15 mouse cellular contexts compared by ENCODE assay signal in the genomic region with DNA sequence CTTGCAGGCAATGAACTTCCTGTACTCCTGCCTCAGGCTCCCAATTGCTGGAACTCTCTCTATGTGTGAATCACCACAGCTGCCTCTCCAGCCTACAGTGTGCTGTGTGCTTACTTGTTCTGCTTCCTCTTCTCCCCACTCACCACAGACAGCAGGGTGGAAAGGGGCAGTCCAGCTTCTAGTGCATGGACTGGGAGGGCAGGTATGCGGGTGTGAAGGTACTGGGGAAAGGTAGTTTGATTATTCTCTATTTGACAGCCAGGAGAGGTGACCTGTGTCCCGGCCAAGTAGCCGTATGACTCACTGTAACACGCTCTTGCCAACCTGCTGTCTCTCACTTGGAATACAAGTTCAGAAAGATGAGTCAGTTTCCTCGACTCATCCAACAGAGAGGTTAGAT. TPM values are rescaled to one million over a fixed set of nuclear protein-coding genes. Genes with fewer than 3 reads are reported as not detected.
DNase-seq lines count a peak whose midpoint lies in the region; ATAC-seq lines count a peak whose summit lies in the region.
"Had no signal": no experiment of that assay in that cellular context is flagged by ENCODE, and none has a peak within 500 bp of the region (broad histone marks: within the 10 kb centered on the region; RNA-seq: fewer than 3 reads in every experiment).

No protein-coding gene starts in this region.

- peak overlapping the region; percentile 4; the same call in 1 of the 2 replicates for H3K9ac ChIP-seq in liver, embryonic 13.5 days
- no peak overlapping the region for H3K9ac ChIP-seq in liver, embryonic 15.5 days
- no peak overlapping the region for H3K9ac ChIP-seq in stomach, embryonic 16.5 days (ENCODE audit: low read length)
- H3K9ac ChIP-seq: embryonic facial prominence, embryonic 13.5 days had no signal

- peaks cover 38% of the 10 kb centered on the region for H3K4me1 ChIP-seq in liver, embryonic 13.5 days (replicated peaks)
- peaks cover 38% of the 10 kb centered on the region for H3K4me1 ChIP-seq in liver, embryonic 15.5 days (replicated peaks)
- peaks cover 5% of the 10 kb centered on the region; the same call in 1 of the 2 replicates for H3K4me1 ChIP-seq in stomach, embryonic 16.5 days (ENCODE audit: control insufficient read depth, insufficient read depth, low read length)

- 71% methylated on average over 5 of the region's 5 CpGs for WGBS in liver, embryonic 13.5 days (ENCODE audit: insufficient replicate concordance)
- 68% methylated on average over 5 of the region's 5 CpGs for WGBS in liver, embryonic 15.5 days (ENCODE audit: insufficient replicate concordance)
- WGBS in stomach, embryonic 16.5 days: 59% methylated on average over 5 of the region's 5 CpGs

- H3K4me2 ChIP-seq in liver, embryonic 13.5 days: no peak overlapping the region
- H3K4me2 ChIP-seq in liver, embryonic 15.5 days: no peak overlapping the region
- H3K4me2 ChIP-seq in stomach, embryonic 16.5 days (ENCODE audit: low read depth, low read length): no peak overlapping the region
- H3K4me2 ChIP-seq: embryonic facial prominence, embryonic 13.5 days had no signal

- H3K27ac ChIP-seq in liver, embryonic 13.5 days: peak overlapping the region; percentile 87
- H3K27ac ChIP-seq in liver, embryonic 15.5 days (replicated peaks): peak overlapping the region; percentile 90
- H3K27ac ChIP-seq in stomach, embryonic 16.5 days (ENCODE audit: low read length): peak overlapping the region; percentile 94
- H3K27ac ChIP-seq: embryonic facial prominence, embryonic 13.5 days; hindbrain, embryonic 10.5 days had no signal

- no peaks in the 10 kb centered on the region for H3K9me3 ChIP-seq in liver, embryonic 13.5 days (replicated peaks)
- no peaks in the 10 kb centered on the region for H3K9me3 ChIP-seq in liver, embryonic 15.5 days (replicated peaks)
- no peaks in the 10 kb centered on the region for H3K9me3 ChIP-seq in stomach, embryonic 16.5 days (replicated peaks; ENCODE audit: control insufficient read depth, low read length)
- H3K9me3 ChIP-seq: embryonic facial prominence, embryonic 13.5 days; hindbrain, embryonic 10.5 days had no signal

- H3K36me3 ChIP-seq in liver, embryonic 13.5 days: no peaks in the 10 kb centered on the region
- H3K36me3 ChIP-seq in liver, embryonic 15.5 days (replicated peaks): no peaks in the 10 kb centered on the region
- H3K36me3 ChIP-seq in stomach, embryonic 16.5 days (ENCODE audit: control insufficient read depth, insufficient read depth, low read length): no peaks in the 10 kb centered on the region
- H3K36me3 ChIP-seq: embryonic facial prominence, embryonic 13.5 days; hindbrain, embryonic 10.5 days had no signal

- no peak overlapping the region for H3K4me3 ChIP-seq in liver, embryonic 13.5 days (replicated peaks)
- no peak overlapping the region for H3K4me3 ChIP-seq in liver, embryonic 15.5 days (replicated peaks)
- H3K4me3 ChIP-seq in stomach, embryonic 16.5 days (replicated peaks; ENCODE audit: low read length): no peak overlapping the region
- H3K4me3 ChIP-seq: embryonic facial prominence, embryonic 13.5 days; hindbrain, embryonic 10.5 days had no signal

- no peaks in the 10 kb centered on the region for H3K27me3 ChIP-seq in liver, embryonic 13.5 days
- H3K27me3 ChIP-seq in liver, embryonic 15.5 days: 0 out of 2 replicates have a peak, but pooled peaks cover 8% of the 10 kb centered on the region
- no peaks in the 10 kb centered on the region for H3K27me3 ChIP-seq in stomach, embryonic 16.5 days (ENCODE audit: control insufficient read depth, insufficient read depth, low read length)
- H3K27me3 ChIP-seq: Patski had no signal

- no peak for DNase-seq in liver, embryonic 13.5 days
- DNase-seq in liver: no peak
- peak; percentile 58 for DNase-seq in adrenal gland, adult 8-10 months
- no peak for DNase-seq in kidney, postnatal 14 days
- no peak for DNase-seq in gastrocnemius, postnatal 10 days
- DNase-seq: kidney, postnatal 25 days; left cerebral cortex, postnatal 4 days; retina, postnatal 1 day; thymus, postnatal 14 days had no signal

- ATAC-seq in liver, embryonic 13.5 days (ENCODE audit: low read depth): no peak
- no peak for ATAC-seq in liver, embryonic 15.5 days (ENCODE audit: insufficient read depth)
- peak; percentile 57; the same call in 1 of the 2 replicates for ATAC-seq in stomach, embryonic 16.5 days (ENCODE audit: insufficient read depth, low FRiP score)
- ATAC-seq: Patski had no signal

RNA-seq across cellular contexts. Expression of a gene that starts 2.6 kb away (rescaled TPM):
- polyA plus RNA-seq in liver, embryonic 13.5 days (2015; fragmentation: Nextera tagmentation; extraction: Ambion mirVana): 1.3 and 1.8 TPM in 2 replicates
- under 1 TPM; 0.13 to 0.31 (median 0.14) TPM for total RNA-seq in adrenal gland, adult 8-10 months (2022)
- 1.2 and 1.6 TPM in 2 replicates for polyA plus RNA-seq in liver, embryonic 15.5 days (2015; fragmentation: Nextera tagmentation; extraction: Ambion mirVana)
- polyA plus RNA-seq in stomach, embryonic 16.5 days (2015; fragmentation: Nextera tagmentation; extraction: Ambion mirVana): 29.9 and 48.0 TPM in 2 replicates
- under 1 TPM in 1 of 2 experiments, not detected in 1; 0.09 TPM for total RNA-seq in gastrocnemius, postnatal 10 days (2021)
- total RNA-seq: gastrocnemius, adult 8-10 months had no signal

RNA-seq across cellular contexts. Expression of a gene that starts 11.2 kb away (rescaled TPM):
- 35.2 and 44.1 TPM in 2 replicates for polyA plus RNA-seq in liver, embryonic 13.5 days (2015; fragmentation: Nextera tagmentation; extraction: Ambion mirVana)
- 10 to 100 TPM; 39.6 to 51.4 (median 44.3) TPM for total RNA-seq in adrenal gland, adult 8-10 months (2022)
- polyA plus RNA-seq in liver, embryonic 15.5 days (2015; fragmentation: Nextera tagmentation; extraction: Ambion mirVana): 32.8 TPM in 2 replicates
- polyA plus RNA-seq in stomach, embryonic 16.5 days (2015; fragmentation: Nextera tagmentation; extraction: Ambion mirVana): 40.1 and 40.4 TPM in 2 replicates
- total RNA-seq in gastrocnemius, postnatal 10 days (2021): 10 to 100 TPM; 21.2 to 22.6 TPM

RNA-seq across cellular contexts. Expression of a gene that starts 50.7 kb away (rescaled TPM):
- 27.2 and 31.1 TPM in 2 replicates for polyA plus RNA-seq in liver, embryonic 13.5 days (2015; fragmentation: Nextera tagmentation; extraction: Ambion mirVana)
- total RNA-seq in adrenal gland, adult 8-10 months (2022): 10 to 100 TPM; 19.7 to 29.3 (median 22.6) TPM
- 17.1 and 17.9 TPM in 2 replicates for polyA plus RNA-seq in liver, embryonic 15.5 days (2015; fragmentation: Nextera tagmentation; extraction: Ambion mirVana)
- polyA plus RNA-seq in stomach, embryonic 16.5 days (2015; fragmentation: Nextera tagmentation; extraction: Ambion mirVana): 35.0 and 35.2 TPM in 2 replicates
- 1 to 10 TPM; 5.8 to 6.7 TPM for total RNA-seq in gastrocnemius, postnatal 10 days (2021)

Comparison
In these comparisons a context has a peak if more than half of its experiments do, and no peak if none do; other contexts are left out.
1. RNA of a gene that starts 2.6 kb away (polyA plus RNA-seq): 29.9 to 48.0 TPM in stomach, embryonic 16.5 days; 1.3 to 1.8 TPM in liver, embryonic 13.5 days and 1.2 to 1.6 TPM in liver, embryonic 15.5 days; every median in the first group is over 10 times any median in the second.
2. Peak in every context shown above with its lines, with median percentiles within 50 percentile points of each other: H3K27ac ChIP-seq.